ENCODE assay signal across 18 mouse cellular contexts in the genomic region with DNA sequence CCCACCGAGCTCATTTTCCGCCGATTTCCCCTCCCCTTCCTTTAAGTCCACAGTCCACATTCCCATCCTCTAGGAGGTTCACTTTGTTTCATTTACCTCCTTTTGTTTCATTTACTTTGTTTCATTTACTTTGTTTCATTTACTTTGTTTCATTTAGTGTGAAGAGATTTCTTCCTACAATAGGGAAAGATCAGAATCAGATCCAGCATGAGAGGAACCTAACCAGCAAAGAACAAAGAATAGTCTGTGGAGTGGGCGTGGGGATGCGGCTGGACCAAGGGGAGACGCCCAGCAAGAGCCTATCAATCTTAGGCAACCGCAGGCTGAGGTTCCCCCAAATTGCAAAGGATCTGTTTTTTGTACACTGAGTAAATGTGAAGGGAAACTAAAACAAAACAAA.
"Had no signal": no experiment of that assay in that cellular context is flagged by ENCODE, and none has a peak within 500 bp of the region (broad histone marks: within the 10 kb centered on the region; RNA-seq: fewer than 3 reads in every experiment).

No protein-coding gene starts in this region.

- H3K4me3 ChIP-seq: limb, embryonic 12.5 days; limb, embryonic 15.5 days; midbrain, embryonic 12.5 days; midbrain, embryonic 15.5 days; neural tube, embryonic 13.5 days had no signal

- H3K9ac ChIP-seq: limb, embryonic 12.5 days; limb, embryonic 15.5 days; liver, embryonic 14.5 days; liver, postnatal 0 days; lung, embryonic 14.5 days; midbrain, embryonic 12.5 days; midbrain, embryonic 15.5 days; neural tube, embryonic 13.5 days had no signal

- H3K4me2 ChIP-seq: limb, embryonic 12.5 days; limb, embryonic 15.5 days; liver, embryonic 11.5 days; lung, embryonic 14.5 days; midbrain, embryonic 12.5 days; midbrain, embryonic 15.5 days; neural tube, embryonic 13.5 days had no signal

- ATAC-seq: liver, postnatal 0 days; lung, postnatal 0 days; midbrain, embryonic 15.5 days had no signal

- H3K27me3 ChIP-seq: limb, embryonic 12.5 days; limb, embryonic 15.5 days; midbrain, embryonic 12.5 days; midbrain, embryonic 15.5 days; neural tube, embryonic 13.5 days had no signal

- H3K36me3 ChIP-seq: limb, embryonic 12.5 days; limb, embryonic 15.5 days; midbrain, embryonic 12.5 days; midbrain, embryonic 15.5 days; neural tube, embryonic 13.5 days had no signal

- H3K9me3 ChIP-seq: limb, embryonic 12.5 days; limb, embryonic 15.5 days; midbrain, embryonic 12.5 days; midbrain, embryonic 15.5 days; neural tube, embryonic 13.5 days had no signal

- H3K27ac ChIP-seq: limb, embryonic 12.5 days; limb, embryonic 15.5 days; liver, embryonic 14.5 days; macrophage; midbrain, embryonic 12.5 days; midbrain, embryonic 15.5 days; neural tube, embryonic 13.5 days; stomach, postnatal 0 days had no signal

- DNase-seq: kidney, postnatal 14 days; kidney, postnatal 4 days; left cerebral cortex, postnatal 4 days; liver, postnatal 0 days; lung, embryonic 14.5 days; thymus, adult 2 months; thymus, postnatal 14 days; thymus, postnatal 4 days had no signal

- H3K4me1 ChIP-seq: limb, embryonic 15.5 days had no signal
